Mouse (Mus musculus) thymus, adult 18-20 months (tissue): ENCODE results near the gene Hamp2.
"Not testable (repeated sequence)": the region's sequence is repeated elsewhere in the genome, so short reads cannot be mapped to it uniquely, and the experiment has no call there.

Source experiments
- DNase-seq, 2 experiments: peaks; one replicate each; pipeline ENCODE4 v3.0.0; 2022; ENCODE audit warnings: mixed read lengths in 2 of 2

Hamp2 gene

GRCm38 (mm10) chr7:30952441-30953265, 28.2 kb upstream of the Hamp2 start:
- DNase-seq = no peak

DNA sequence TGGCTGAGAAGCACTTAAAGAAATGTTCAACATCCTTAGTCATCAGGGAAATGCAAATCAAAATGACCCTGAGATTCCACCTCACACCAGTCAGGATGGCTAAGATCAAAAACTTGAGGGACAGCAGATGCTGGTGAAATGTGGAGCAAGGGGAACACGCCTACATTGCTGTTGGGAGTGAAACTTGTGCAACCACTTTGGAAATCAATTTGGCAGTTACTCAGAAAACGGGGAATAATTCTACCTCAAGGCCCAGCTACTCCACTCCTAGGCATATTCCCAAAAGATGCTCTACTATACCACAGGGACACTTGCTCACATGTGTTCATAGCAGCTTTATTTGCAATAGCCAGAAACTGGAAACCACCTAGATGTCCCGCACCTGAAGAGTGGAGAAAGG, 25.4 kb upstream of the Hamp2 start:
- not testable (repeated sequence) for DNase-seq

DNA sequence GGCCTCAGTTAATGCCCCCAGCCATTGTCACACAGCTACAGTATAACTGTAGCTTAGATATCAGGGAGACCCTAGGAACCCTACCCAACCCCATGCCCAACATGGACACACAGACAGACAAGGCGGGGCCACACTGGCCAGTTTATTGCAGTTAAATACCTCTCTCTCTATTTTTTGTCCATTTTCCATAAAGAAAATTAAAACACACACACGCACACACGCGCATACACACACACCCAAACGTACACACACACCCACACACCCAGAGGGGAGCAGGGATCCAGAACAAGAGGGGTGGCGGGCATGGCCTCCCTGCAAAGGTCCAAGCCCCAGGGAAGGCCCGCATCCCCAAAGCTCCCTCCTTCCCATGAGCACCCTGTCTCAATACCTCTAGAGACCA, 21.4 kb upstream of the Hamp2 start:
- no peak for DNase-seq

DNA sequence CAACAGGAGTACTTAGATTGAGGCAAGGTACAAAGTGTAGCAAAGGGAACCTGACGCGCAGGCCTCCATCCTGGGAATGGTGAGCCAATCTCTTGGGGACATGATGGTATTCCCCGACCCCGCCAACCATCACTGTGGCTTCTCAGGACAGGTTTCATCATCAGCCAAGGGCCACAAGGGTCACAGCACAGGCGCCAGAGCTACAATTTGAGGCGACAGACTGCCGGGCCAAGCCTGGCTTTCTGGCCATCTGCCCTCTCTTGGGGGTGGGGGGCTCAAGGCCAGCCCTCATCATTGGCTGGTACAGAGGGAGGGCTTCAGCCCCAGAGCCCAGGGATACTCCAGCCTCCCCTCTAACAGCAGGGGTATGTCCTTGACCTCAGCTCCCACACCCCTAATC, 21.0 kb upstream of the Hamp2 start:
- not testable (repeated sequence) for DNase-seq

DNA sequence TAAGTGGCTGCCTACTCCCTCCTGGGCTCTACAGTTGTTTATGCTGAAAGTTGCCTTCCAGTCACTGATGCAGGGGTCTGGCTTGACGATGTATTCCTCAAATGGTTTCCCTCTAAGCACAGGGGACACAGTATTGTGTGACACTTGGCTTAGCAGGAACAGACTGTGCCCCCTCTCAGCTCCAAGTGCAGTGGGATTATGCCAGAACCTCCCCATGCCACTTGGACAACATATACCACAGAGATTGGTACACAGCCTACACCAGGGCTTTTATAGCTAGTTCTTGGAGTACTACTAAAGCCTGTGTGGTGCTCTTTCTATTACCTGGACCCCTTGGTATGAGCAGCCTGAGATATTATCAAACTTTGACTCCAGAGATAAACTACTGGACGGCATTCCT, 20.2 kb upstream of the Hamp2 start:
- DNase-seq = not testable (repeated sequence)

GRCm38 (mm10) chr7:30943909-30944635, 19.6 kb upstream of the Hamp2 start, which contains the start of gene Hamp:
Hamp (minus strand) TSS chr7:30944032.
- no peak for DNase-seq

GRCm38 (mm10) chr7:30942365-30942764, 17.9 kb upstream of the Hamp2 start:
- not testable (repeated sequence) for DNase-seq

DNA sequence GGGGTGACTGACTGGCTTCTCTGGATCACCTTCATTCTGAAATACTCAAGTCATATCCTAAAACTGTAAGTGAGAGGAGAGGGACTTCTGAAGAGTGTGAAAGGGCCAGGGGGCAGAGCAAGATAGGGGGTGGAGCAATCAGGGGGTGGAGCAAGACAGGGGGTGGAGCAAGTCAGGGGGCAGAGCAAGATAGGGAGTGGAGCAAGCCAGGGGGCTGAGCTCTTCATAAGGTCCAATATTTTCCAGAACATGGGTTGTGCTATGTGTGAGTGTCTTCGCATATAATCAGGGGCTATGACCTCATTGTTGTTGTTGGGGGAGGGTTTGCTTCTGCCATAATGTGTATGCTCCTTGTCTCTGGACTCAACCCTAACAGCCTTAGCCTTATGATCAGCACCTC, 15.6 kb upstream of the Hamp2 start:
- DNase-seq = not testable (repeated sequence)

- DNase-seq = not testable (repeated sequence)
Observed at GRCm38 (mm10) chr7:30935422-30936099, 11.1 kb upstream of the Hamp2 start.

- DNase-seq = no peak
Observed at GRCm38 (mm10) chr7:30924071-30924470, 410 bp downstream of the Hamp2 start.

DNA sequence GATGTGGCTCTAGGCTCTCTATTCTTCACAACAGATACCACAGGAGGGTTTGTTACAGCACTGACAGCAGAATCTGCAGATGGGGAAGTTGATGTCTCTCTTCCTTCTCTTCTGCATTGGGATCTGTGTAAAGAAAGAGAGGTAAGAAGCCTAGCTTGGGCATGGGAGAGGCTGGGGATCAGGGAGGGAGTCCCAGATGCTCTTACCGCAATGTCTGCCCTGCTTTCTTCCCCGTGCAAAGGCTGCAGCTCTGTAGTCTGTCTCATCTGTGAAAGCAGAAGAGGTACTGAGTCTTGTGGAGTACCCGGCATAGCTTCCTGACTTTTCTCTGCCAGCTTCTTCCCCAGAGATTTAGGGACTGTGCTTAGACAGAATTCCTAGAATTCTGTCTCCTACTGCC, 2.0 kb downstream of the Hamp2 start:
- not testable (repeated sequence) for DNase-seq

DNA sequence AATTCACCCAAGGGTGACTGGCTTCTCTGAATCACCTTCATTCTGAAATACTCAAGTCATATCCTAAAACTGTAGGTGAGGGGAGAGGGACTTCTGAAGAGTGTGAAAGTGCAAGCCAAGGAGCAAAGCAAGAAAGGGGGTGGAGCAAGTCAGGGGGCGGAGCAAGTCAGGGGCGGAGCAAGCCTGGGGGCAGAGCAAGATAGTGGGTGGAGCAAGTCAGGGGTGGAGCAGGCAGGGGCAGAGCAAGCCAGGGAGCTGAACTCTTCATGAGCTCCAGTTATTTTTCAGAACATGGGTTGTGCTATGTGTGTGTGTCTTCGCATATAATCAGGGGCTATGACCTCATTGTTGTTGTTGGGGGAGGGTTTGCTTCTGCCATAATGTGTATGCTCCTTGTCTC, 4.3 kb downstream of the Hamp2 start:
- DNase-seq = no peak

DNA sequence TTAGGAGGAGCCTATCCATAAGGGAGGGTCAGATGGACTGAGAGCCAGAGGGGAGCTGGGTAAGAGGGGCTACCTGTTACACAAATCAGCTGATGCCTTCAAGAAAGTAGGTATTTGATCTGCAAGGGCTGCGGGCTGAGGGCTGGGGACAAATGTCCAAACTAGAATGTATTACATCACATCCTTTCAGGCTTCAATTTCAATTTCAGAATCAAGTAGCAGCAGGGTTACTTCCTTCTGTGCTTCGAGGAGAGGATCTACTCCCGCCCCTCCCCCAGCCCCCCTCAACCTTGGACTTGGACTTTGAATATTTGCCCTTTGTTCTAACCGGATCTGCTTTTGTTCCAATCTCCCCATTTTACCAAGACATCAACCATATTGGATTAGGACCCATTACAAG, 7.3 kb downstream of the Hamp2 start:
- no peak for DNase-seq

DNA sequence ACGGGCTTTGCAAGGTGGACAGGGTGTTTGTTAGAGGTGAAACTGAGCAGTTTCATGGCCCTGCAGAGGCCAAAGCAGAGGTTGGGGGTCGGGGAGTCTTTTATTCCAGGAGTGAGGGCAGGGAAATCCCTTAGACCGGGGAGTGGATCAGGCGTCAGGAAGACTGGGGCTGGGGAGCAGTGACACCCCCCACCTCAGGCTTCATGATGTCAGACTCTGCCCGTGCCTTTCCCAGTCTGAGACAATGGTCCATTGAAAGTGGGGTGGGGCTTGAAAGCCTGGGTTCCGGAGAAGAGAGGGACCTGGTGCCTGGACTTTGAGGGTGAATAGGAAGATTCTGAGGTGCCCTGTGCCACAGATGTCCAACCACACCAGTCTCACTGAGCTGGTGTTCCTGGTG, 7.8 kb downstream of the Hamp2 start:
- no peak for DNase-seq

DNA sequence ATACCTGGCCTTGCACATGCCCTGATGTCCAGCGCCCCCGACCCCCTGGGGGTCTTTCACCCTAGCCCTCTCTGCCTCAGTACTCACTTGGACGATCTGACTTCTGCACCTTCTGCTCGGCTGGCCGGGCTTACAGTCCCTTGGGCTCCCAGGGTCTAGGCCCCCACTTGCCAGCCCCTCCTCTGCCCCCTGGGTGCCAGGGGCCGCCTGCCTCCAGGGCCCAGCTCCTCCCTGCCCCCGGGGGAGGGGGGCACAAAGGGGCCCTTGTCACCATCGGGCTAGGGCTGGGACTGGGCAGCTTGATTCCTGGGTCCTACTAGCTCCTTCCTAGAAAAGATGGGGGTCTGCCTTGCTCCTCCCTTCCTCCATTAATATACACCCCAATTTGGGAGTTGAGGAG, 9.7 kb downstream of the Hamp2 start, which contains the start of gene Mag:
Gene Mag, minus strand, starts transcription at position 142 of the 400 bp plus-strand sequence.
- no peak for DNase-seq

DNA sequence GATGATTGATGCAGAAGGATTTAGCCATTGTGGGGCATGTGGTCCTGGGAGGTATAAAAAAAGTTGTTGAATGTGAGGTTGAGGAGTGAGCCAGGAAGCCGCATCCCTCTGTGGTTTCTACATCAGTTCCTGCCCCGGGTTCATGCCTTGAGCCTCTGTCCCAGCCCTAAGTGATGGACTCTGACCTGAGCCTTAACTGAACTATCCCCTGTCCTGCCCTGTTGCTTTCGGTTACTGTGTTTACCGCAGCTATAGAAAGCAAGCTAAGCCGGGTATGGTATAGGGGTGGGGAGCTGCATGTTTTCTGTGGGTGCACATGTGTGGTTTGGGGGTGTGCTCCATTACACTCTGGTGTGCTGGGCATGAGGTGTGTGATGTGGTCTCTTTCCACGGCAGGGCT, 14.7 kb downstream of the Hamp2 start:
- no peak for DNase-seq

DNA sequence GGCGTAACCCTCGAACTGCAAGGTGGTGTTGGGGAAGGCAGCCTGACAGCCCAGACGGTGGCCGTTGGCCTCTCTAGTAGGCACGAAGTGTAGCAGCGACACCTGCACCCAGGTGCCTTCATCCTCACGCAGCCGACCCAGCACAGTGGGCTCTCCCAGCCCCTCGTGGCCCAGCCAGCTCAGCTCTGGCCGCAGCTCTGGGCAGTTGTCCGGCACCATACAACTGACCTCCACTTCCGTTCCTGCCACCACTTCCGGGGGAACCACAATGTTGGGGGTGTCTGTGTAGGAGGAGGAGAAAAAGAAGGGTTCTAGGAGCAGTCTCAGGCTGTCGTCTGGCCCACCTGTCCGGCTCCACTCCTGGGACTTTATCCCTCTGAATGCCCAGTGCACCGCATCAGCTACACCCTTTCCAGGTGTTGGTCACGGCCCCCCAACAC, 15.5 kb downstream of the Hamp2 start:
- DNase-seq = no peak

- no peak for DNase-seq
Observed at GRCm38 (mm10) chr7:30908277-30908991, 16.0 kb downstream of the Hamp2 start.

- DNase-seq = no peak
Observed at GRCm38 (mm10) chr7:30904042-30904441, 20.4 kb downstream of the Hamp2 start.

- DNase-seq = no peak
Observed at GRCm38 (mm10) chr7:30895217-30895616, 29.3 kb downstream of the Hamp2 start.

DNA sequence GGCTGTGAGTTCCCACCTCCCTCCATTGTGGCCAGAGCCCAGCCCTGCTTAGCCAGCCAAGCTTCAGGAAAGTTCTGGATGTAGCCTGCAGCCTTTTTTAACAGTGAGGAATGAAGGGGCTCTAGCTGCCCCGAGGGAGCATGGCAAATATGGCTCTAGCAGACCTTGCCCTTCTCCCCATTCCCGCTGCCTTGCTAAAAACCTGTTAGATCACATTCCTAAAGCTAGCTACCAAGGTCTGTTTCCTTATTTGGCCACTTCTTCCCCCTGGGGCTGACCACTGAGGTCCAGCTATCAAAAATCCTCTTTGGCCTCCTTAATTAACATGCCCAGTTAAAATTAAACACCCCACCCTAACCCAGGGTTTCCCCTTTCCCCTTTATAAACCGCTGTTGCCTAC, 32.0 kb downstream of the Hamp2 start:
- no peak for DNase-seq

DNA sequence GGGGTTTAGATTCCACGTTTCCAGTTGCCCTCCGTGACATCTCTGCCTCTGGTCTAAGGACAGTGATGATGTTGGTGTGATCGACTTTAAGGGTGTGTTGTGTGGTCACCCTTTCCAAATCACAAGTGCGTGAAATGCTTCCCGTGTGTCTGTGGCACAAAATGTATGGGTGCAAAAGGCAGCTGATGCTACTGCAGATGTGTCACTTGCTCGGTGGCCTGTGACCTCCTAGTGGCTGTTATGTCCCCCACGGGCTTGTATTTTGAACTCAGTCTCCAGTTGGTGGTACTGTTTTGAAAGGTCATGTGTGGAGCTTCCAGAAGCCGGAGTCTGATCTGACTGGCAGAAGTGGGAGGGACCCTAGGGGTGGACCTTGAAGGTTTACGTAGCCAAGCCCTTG, 32.7 kb downstream of the Hamp2 start:
- no peak for DNase-seq

DNA sequence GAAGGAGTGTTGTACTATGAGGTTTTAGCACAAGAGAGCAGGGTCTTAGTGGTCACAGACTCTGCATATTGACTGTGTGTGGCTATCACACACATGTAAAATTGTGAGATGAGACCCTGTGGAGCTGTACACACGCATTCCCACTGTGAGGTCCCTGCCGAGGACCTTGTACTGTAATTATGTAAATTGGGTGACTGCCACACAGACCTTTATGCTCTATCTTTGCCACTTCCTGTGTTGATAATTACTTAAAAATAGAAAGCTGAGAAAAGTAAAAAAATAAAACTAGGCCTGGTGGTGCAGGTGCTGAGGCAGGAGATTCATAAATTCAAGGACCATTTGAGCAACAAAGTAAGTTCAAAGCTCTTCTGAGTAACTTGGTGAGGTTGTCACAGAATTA, 33.8 kb downstream of the Hamp2 start:
- DNase-seq = no peak
